Mouse (Mus musculus): ENCODE data around the gene Il6ra.

DNA sequence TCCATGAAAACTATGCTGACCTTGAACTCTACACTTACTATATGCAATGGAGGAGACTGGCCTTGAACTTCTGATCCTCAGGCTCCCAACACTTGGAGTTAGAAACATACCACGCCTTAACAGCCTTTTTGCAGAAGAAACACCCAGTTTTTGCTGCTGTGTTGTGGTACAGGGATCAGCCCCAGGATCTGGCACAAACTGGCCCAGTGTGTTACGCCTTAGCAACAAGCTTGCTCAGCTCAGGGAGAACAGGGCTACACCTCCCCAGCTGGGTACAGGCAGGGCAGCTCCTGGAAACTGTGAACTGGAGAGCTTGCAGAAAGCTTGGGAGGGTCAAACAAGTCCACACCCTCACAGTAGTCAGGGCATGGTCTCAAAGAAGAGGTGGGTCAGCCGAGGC is 23.5 kb upstream of the Il6ra start:
- TF ChIP-seq GATA1 (IDR thresholded peaks at IDR 0.05; ENCODE audit: low read length) (no peak), TAL1 (IDR thresholded peaks at IDR 0.05; ENCODE audit: low read length) (no peak)

Measured in erythroblast, embryonic 14.5 days (primary cell).